Mouse (Mus musculus) heart, postnatal 36 days (tissue): ENCODE data around the gene Narf. TPM values are rescaled to one million over a fixed set of nuclear protein-coding genes. Genes with fewer than 3 reads are reported as not detected.

Experiments used
- total RNA-seq, 2 experiments: library from RNA; stranded (reverse); gene quantifications; 2 replicates each; pipeline ENCODE4 v1.2.3; 2021

The Narf gene
- total RNA-seq, 2 experiments from 2014 or later: 97.1 to 105 TPM

Other genes with a start within 250 kb of the Narf start
- 10 to 100 TPM; 57.9 to 64.8 TPM for gene Csnk1d, start 245.9 kb upstream of the Narf start, total RNA-seq
- gene Cd7, start 197.8 kb upstream of the Narf start, total RNA-seq: under 1 TPM; 0.38 to 0.61 TPM
- gene Sectm1b, start 173.7 kb upstream of the Narf start, total RNA-seq: not detected
- gene Sectm1a, start 156.0 kb upstream of the Narf start, total RNA-seq: not detected
- not detected for gene Tex19.2, start 118.6 kb upstream of the Narf start, total RNA-seq
- not detected for gene Tex19.1, start 91.1 kb upstream of the Narf start, total RNA-seq
- gene Uts2r, start 77.0 kb upstream of the Narf start, total RNA-seq: under 1 TPM; 0.44 to 0.54 TPM
- gene Hexdc, start 32.8 kb upstream of the Narf start, total RNA-seq: 10 to 100 TPM in 1 of 2 experiments, 1 to 10 TPM in 1; 9.2 to 10.5 TPM
- 10 to 100 TPM; 14.7 to 19.1 TPM for gene Ogfod3, start 32.5 kb upstream of the Narf start, total RNA-seq
- 10 to 100 TPM in 1 of 2 experiments, 1 to 10 TPM in 1; 7.5 to 10.9 TPM for gene Cybc1, start 7.9 kb upstream of the Narf start, total RNA-seq
- 10 to 100 TPM; 16.5 to 17.2 TPM for gene Foxk2, start 22.7 kb downstream of the Narf start, total RNA-seq
- gene Wdr45b, start 117.2 kb downstream of the Narf start, total RNA-seq: 10 to 100 TPM; 34.7 to 36.3 TPM
- gene Rab40b, start 151.0 kb downstream of the Narf start, total RNA-seq: 1 to 10 TPM; 1.0 to 1.6 TPM
- 1 to 10 TPM; 7.3 to 7.4 TPM for gene Fn3krp, start 184.1 kb downstream of the Narf start, total RNA-seq
- 10 to 100 TPM; 26.9 to 27.6 TPM for gene Fn3k, start 197.7 kb downstream of the Narf start, total RNA-seq
- 10 to 100 TPM; 11.0 to 11.6 TPM for gene Tbcd, start 214.7 kb downstream of the Narf start, total RNA-seq